Mouse (Mus musculus) liver, postnatal 0 days (tissue): ENCODE measurements around the gene 0610012G03Rik. TPM values are rescaled to one million over a fixed set of nuclear protein-coding genes. Genes with fewer than 3 reads are reported as not detected.

Experiments
- ATAC-seq: fragments of 200-750 bp; cut with Nextera tagmentation; 2 replicates; pipeline ENCODE4 v1.8.0; 2017; ENCODE audit warnings: mild to moderate bottlenecking, moderate library complexity
- DNase-seq: peaks from one replicate; pipeline ENCODE4 v3.0.0-alpha.2; 2016
- H3K27ac ChIP-seq: fragments of 300-500 bp; sonication (generic); 2 replicates; pipeline ENCODE4 v1.5.1; 2014; ENCODE audit warnings: antibody characterized with exemption, moderate library complexity, mild to moderate bottlenecking, low read depth
- H3K27me3 ChIP-seq: fragments of 300-500 bp; sonication (generic); 2 replicates; pipeline ENCODE4 v1.6.1; 2014; ENCODE audit warnings: low read length, control low read depth, mixed read lengths; ENCODE audit not compliant: insufficient read depth
- H3K36me3 ChIP-seq: fragments of 300-500 bp; sonication (generic); replicated peaks from 2 replicates; pipeline ENCODE4 v1.6.1; 2014; ENCODE audit warnings: mild to moderate bottlenecking, control low read depth, low read length, moderate library complexity, mixed read lengths; ENCODE audit not compliant: insufficient read depth
- H3K4me1 ChIP-seq: fragments of 300-500 bp; sonication (generic); 2 replicates; pipeline ENCODE4 v1.6.1; 2014; ENCODE audit warnings: antibody characterized with exemption, mild to moderate bottlenecking, control low read depth; ENCODE audit not compliant: insufficient read depth
- H3K4me2 ChIP-seq: fragments of 300-500 bp; sonication (generic); 2 replicates; pipeline ENCODE4 v1.6.1; 2014; ENCODE audit warnings: low read depth, mild to moderate bottlenecking, low read length, moderate library complexity, mixed read lengths
- H3K4me3 ChIP-seq: fragments of 300-500 bp; sonication (generic); 2 replicates; pipeline ENCODE4 v1.5.1; 2014; ENCODE audit warnings: low read depth, low read length
- H3K9ac ChIP-seq: fragments of 300-500 bp; sonication (generic); replicated peaks from 2 replicates; pipeline ENCODE4 v1.6.1; 2014; ENCODE audit warnings: mild to moderate bottlenecking, moderate library complexity
- H3K9me3 ChIP-seq: fragments of 300-500 bp; sonication (generic); 2 replicates; pipeline ENCODE4 v1.6.1; 2016; ENCODE audit warnings: mild to moderate bottlenecking, control low read depth, low read length, mixed read lengths
- CTCF ChIP-seq: sonication (generic); IDR thresholded peaks from 2 replicates; pipeline ENCODE4 v1.5.1; 2016; ENCODE audit warnings: antibody characterized with exemption, low read depth
- EP300 ChIP-seq: IDR thresholded peaks from 2 replicates; pipeline ENCODE4 v1.6.1; 2016; ENCODE audit warnings: antibody characterized with exemption, low read depth, mild to moderate bottlenecking
- WGBS: fragments of 180-500 bp; shearing (Covaris S2); extraction: QIAGEN DNeasy Blood & Tissue Kit; methylation state at CpG from one replicate; pipeline ENCODE4 v1.1.7; 2014; ENCODE audit not compliant: insufficient replicate concordance; 5-methylcytosine and 5-hydroxymethylcytosine counted together
- polyA plus RNA-seq: library from polyadenylated mRNA; unstranded; fragments of >200 nt; fragmentation: Nextera tagmentation; extraction: Ambion mirVana; gene quantifications from 2 replicates; pipeline ENCODE4 v1.2.1, GENCODE M21; 2015

Gene 0610012G03Rik
- 58.1 and 58.4 TPM in 2 replicates for polyA plus RNA-seq

GRCm38 (mm10) chr16:31948345-31948774 lies at the start of gene 0610012G03Rik, which contains the start of gene Ncbp2:
0610012G03Rik (minus strand) TSS chr16:31948494.
Ncbp2 (plus strand) TSS chr16:31948513.
- peak; percentile 94 for ATAC-seq
- Histone ChIP-seq H3K27ac (peak within 1 kb of the TSS; percentile 85), H3K27me3 (no peaks in the 10 kb centered on the region), H3K4me3 (peak within 1 kb of the TSS; percentile 79), H3K4me1 (peaks cover 21% of the 10 kb centered on the region), H3K9ac (peak within 1 kb of the TSS; percentile 88), H3K9me3 (no peaks in the 10 kb centered on the region), H3K4me2 (peak within 1 kb of the TSS; percentile 89), H3K36me3 (0 out of 2 replicates have a peak, but pooled peaks cover 6% of the 10 kb centered on the region)
- peak; percentile 98 for DNase-seq
- 0% methylated on average over 43 of the region's 55 CpGs for WGBS
- TF ChIP-seq EP300 (no peak; the same call in 1 of the 2 replicates), CTCF (no peak; the same call in 1 of the 2 replicates)

- no peak overlapping the region for H3K4me2 ChIP-seq
- TF ChIP-seq CTCF (no peak), EP300 (no peak)
- peaks cover 7% of the 10 kb centered on the region; the same call in 1 of the 2 replicates for H3K4me1 ChIP-seq
- DNase-seq = no peak
- no peaks in the 10 kb centered on the region for H3K9me3 ChIP-seq
- H3K36me3 ChIP-seq = peaks cover 4% of the 10 kb centered on the region; the same call in 1 of the 2 replicates
- H3K4me3 ChIP-seq = no peak overlapping the region
- H3K27me3 ChIP-seq = no peaks in the 10 kb centered on the region
- H3K27ac ChIP-seq = no peak overlapping the region
- ATAC-seq = no peak
- no peak overlapping the region for H3K9ac ChIP-seq
- 72% methylated on average over 5 of the region's 5 CpGs for WGBS
These were observed 48.1 kb upstream of the 0610012G03Rik start for GRCm38 (mm10) chr16:31996371-31996770.

- Histone ChIP-seq H3K36me3 (peaks cover 16% of the 10 kb centered on the region), H3K9ac (no peak overlapping the region), H3K4me2 (no peak overlapping the region), H3K27me3 (no peaks in the 10 kb centered on the region), H3K4me3 (no peak overlapping the region), H3K9me3 (no peaks in the 10 kb centered on the region), H3K4me1 (0 out of 2 replicates have a peak, but pooled peaks cover 6% of the 10 kb centered on the region), H3K27ac (no peak overlapping the region)
- TF ChIP-seq EP300 = no peak
- TF ChIP-seq CTCF = no peak
- no peak for DNase-seq
- ATAC-seq = no peak
These were observed 45.7 kb upstream of the 0610012G03Rik start for GRCm38 (mm10) chr16:31993946-31994345.

- 84% methylated on average over 4 of the region's 4 CpGs for WGBS
These were observed 44.9 kb upstream of the 0610012G03Rik start for GRCm38 (mm10) chr16:31993195-31993594.

GRCm38 (mm10) chr16:31992039-31992438 lies 43.7 kb upstream of the 0610012G03Rik start:
- 0 out of 2 replicates have a peak, but pooled peaks cover 6% of the 10 kb centered on the region for H3K4me1 ChIP-seq
- no peak overlapping the region for H3K4me3 ChIP-seq
- ATAC-seq (no peak), DNase-seq (no peak)
- H3K27ac ChIP-seq = no peak overlapping the region
- no peak overlapping the region for H3K9ac ChIP-seq
- WGBS = 72% methylated on average over 1 of the region's 1 CpGs
- no peaks in the 10 kb centered on the region for H3K27me3 ChIP-seq
- H3K9me3 ChIP-seq = no peaks in the 10 kb centered on the region
- H3K4me2 ChIP-seq = no peak overlapping the region
- no peak for TF ChIP-seq EP300
- peak; percentile 41 for TF ChIP-seq CTCF
- peaks cover 24% of the 10 kb centered on the region for H3K36me3 ChIP-seq

More at GRCm38 (mm10) chr16:31993195-31993594, 44.9 kb upstream of the 0610012G03Rik start:
- Histone ChIP-seq H3K4me3 (no peak overlapping the region), H3K4me2 (no peak overlapping the region), H3K9ac (no peak overlapping the region), H3K9me3 (no peaks in the 10 kb centered on the region), H3K27ac (peak overlapping the region; percentile 82), H3K36me3 (peaks cover 22% of the 10 kb centered on the region), H3K4me1 (0 out of 2 replicates have a peak, but pooled peaks cover 6% of the 10 kb centered on the region), H3K27me3 (no peaks in the 10 kb centered on the region)
- no peak for DNase-seq
- no peak for TF ChIP-seq CTCF
- TF ChIP-seq EP300 = no peak
- ATAC-seq = peak; percentile 67

- TF ChIP-seq EP300 = no peak
- TF ChIP-seq CTCF = peak; percentile 19; the same call in 1 of the 2 replicates
- Histone ChIP-seq H3K27me3 (no peaks in the 10 kb centered on the region), H3K4me1 (no peaks in the 10 kb centered on the region), H3K9me3 (no peaks in the 10 kb centered on the region), H3K9ac (no peak overlapping the region), H3K4me2 (no peak overlapping the region), H3K4me3 (no peak overlapping the region), H3K27ac (no peak overlapping the region), H3K36me3 (peaks cover 24% of the 10 kb centered on the region)
- no peak for DNase-seq
- ATAC-seq = no peak
- WGBS = 84% methylated on average over 5 of the region's 5 CpGs
These were observed 32.7 kb upstream of the 0610012G03Rik start for GRCm38 (mm10) chr16:31980946-31981345.
